Mouse (Mus musculus): ENCODE measurements at regions not wholly inside any gene's neighbourhood (a gene's known extent, or its start where the extent isn't known, plus 50 kb on each side); places are given as distances from the start of the nearest gene placed in this dataset.

- no peak overlapping the region for H3K4me2 ChIP-seq (ENCODE audit: low read depth, low read length)
- H3K27me3 ChIP-seq (ENCODE audit: control insufficient read depth, insufficient read depth, low read length) = no peaks in the 10 kb centered on the region
- no peak for ATAC-seq (ENCODE audit: low read depth)
- H3K9me3 ChIP-seq (ENCODE audit: control insufficient read depth, low read length) = no peaks in the 10 kb centered on the region
- H3K4me1 ChIP-seq (ENCODE audit: control insufficient read depth, insufficient read depth, low read length) = no peaks in the 10 kb centered on the region
- H3K9ac ChIP-seq (replicated peaks; ENCODE audit: low read depth, low read length) = no peak overlapping the region
- H3K27ac ChIP-seq (ENCODE audit: low read depth, low read length) = no peak overlapping the region
- 59% methylated on average over 15 of the region's 15 CpGs for WGBS
- H3K4me3 ChIP-seq (ENCODE audit: low read depth, low read length) = no peak overlapping the region
- H3K36me3 ChIP-seq (ENCODE audit: control insufficient read depth, insufficient read depth, low read length) = no peaks in the 10 kb centered on the region
Observed at GRCm38 (mm10) chr13:52702201-52702611, 119.2 kb downstream of the Syk start.

GRCm38 (mm10) chr13:52703401-52704164 lies 120.6 kb downstream of the Syk start:
- Histone ChIP-seq H3K4me2 (ENCODE audit: low read depth, low read length) (no peak overlapping the region), H3K27ac (ENCODE audit: low read depth, low read length) (no peak overlapping the region), H3K4me3 (ENCODE audit: low read depth, low read length) (no peak overlapping the region), H3K4me1 (ENCODE audit: control insufficient read depth, insufficient read depth, low read length) (no peaks in the 10 kb centered on the region), H3K27me3 (ENCODE audit: control insufficient read depth, insufficient read depth, low read length) (no peaks in the 10 kb centered on the region), H3K36me3 (ENCODE audit: control insufficient read depth, insufficient read depth, low read length) (no peaks in the 10 kb centered on the region), H3K9me3 (ENCODE audit: control insufficient read depth, low read length) (no peaks in the 10 kb centered on the region), H3K9ac (replicated peaks; ENCODE audit: low read depth, low read length) (no peak overlapping the region)
- ATAC-seq (ENCODE audit: low read depth) = no peak
- 76% methylated on average over 12 of the region's 12 CpGs for WGBS

GRCm38 (mm10) chr13:52704673-52705072 lies 121.7 kb downstream of the Syk start:
- H3K9me3 ChIP-seq (ENCODE audit: control insufficient read depth, low read length) = no peaks in the 10 kb centered on the region
- H3K4me3 ChIP-seq (ENCODE audit: low read depth, low read length) = no peak overlapping the region
- H3K27ac ChIP-seq (ENCODE audit: low read depth, low read length) = no peak overlapping the region
- no peak overlapping the region for H3K9ac ChIP-seq (replicated peaks; ENCODE audit: low read depth, low read length)
- H3K4me1 ChIP-seq (ENCODE audit: control insufficient read depth, insufficient read depth, low read length) = no peaks in the 10 kb centered on the region
- no peak overlapping the region for H3K4me2 ChIP-seq (ENCODE audit: low read depth, low read length)
- no peaks in the 10 kb centered on the region for H3K27me3 ChIP-seq (ENCODE audit: control insufficient read depth, insufficient read depth, low read length)
- WGBS = 56% methylated on average over 3 of the region's 3 CpGs
- no peak for ATAC-seq (ENCODE audit: low read depth)
- no peaks in the 10 kb centered on the region for H3K36me3 ChIP-seq (ENCODE audit: control insufficient read depth, insufficient read depth, low read length)

GRCm38 (mm10) chr13:52709580-52709979 lies 126.6 kb downstream of the Syk start:
- Histone ChIP-seq H3K4me1 (ENCODE audit: control insufficient read depth, insufficient read depth, low read length) (no peaks in the 10 kb centered on the region), H3K36me3 (ENCODE audit: control insufficient read depth, insufficient read depth, low read length) (no peaks in the 10 kb centered on the region), H3K4me3 (ENCODE audit: low read depth, low read length) (no peak overlapping the region), H3K9ac (replicated peaks; ENCODE audit: low read depth, low read length) (no peak overlapping the region), H3K27me3 (ENCODE audit: control insufficient read depth, insufficient read depth, low read length) (no peaks in the 10 kb centered on the region), H3K27ac (ENCODE audit: low read depth, low read length) (no peak overlapping the region), H3K4me2 (ENCODE audit: low read depth, low read length) (no peak overlapping the region), H3K9me3 (ENCODE audit: control insufficient read depth, low read length) (no peaks in the 10 kb centered on the region)
- ATAC-seq (ENCODE audit: low read depth) = no peak
- 58% methylated on average over 5 of the region's 5 CpGs for whole genome bisulfite sequencing

GRCm38 (mm10) chr13:52711713-52712369 lies 128.9 kb downstream of the Syk start:
- 37% methylated on average over 9 of the region's 9 CpGs for WGBS
- Histone ChIP-seq H3K4me3 (ENCODE audit: low read depth, low read length) (no peak overlapping the region), H3K27ac (ENCODE audit: low read depth, low read length) (no peak overlapping the region), H3K4me2 (ENCODE audit: low read depth, low read length) (no peak overlapping the region), H3K4me1 (ENCODE audit: control insufficient read depth, insufficient read depth, low read length) (no peaks in the 10 kb centered on the region), H3K36me3 (ENCODE audit: control insufficient read depth, insufficient read depth, low read length) (no peaks in the 10 kb centered on the region), H3K9me3 (ENCODE audit: control insufficient read depth, low read length) (no peaks in the 10 kb centered on the region), H3K9ac (replicated peaks; ENCODE audit: low read depth, low read length) (no peak overlapping the region), H3K27me3 (ENCODE audit: control insufficient read depth, insufficient read depth, low read length) (no peaks in the 10 kb centered on the region)
- peak; percentile 63; the same call in 1 of the 2 replicates for ATAC-seq (ENCODE audit: low read depth)

- WGBS = 93% methylated on average over 6 of the region's 6 CpGs
- no peaks in the 10 kb centered on the region for H3K27me3 ChIP-seq (ENCODE audit: control insufficient read depth, insufficient read depth, low read length)
- H3K4me3 ChIP-seq (ENCODE audit: low read depth, low read length) = no peak overlapping the region
- no peak overlapping the region for H3K4me2 ChIP-seq (ENCODE audit: low read depth, low read length)
- no peak for ATAC-seq (ENCODE audit: low read depth)
- H3K9me3 ChIP-seq (ENCODE audit: control insufficient read depth, low read length) = no peaks in the 10 kb centered on the region
- no peaks in the 10 kb centered on the region for H3K36me3 ChIP-seq (ENCODE audit: control insufficient read depth, insufficient read depth, low read length)
- no peak overlapping the region for H3K27ac ChIP-seq (ENCODE audit: low read depth, low read length)
- no peaks in the 10 kb centered on the region for H3K4me1 ChIP-seq (ENCODE audit: control insufficient read depth, insufficient read depth, low read length)
- H3K9ac ChIP-seq (replicated peaks; ENCODE audit: low read depth, low read length) = no peak overlapping the region
Observed at GRCm38 (mm10) chr13:52721463-52721862, 138.5 kb downstream of the Syk start.

GRCm38 (mm10) chr13:52722718-52723117 lies 139.7 kb downstream of the Syk start:
- Histone ChIP-seq H3K27me3 (ENCODE audit: control insufficient read depth, insufficient read depth, low read length) (no peaks in the 10 kb centered on the region), H3K4me1 (ENCODE audit: control insufficient read depth, insufficient read depth, low read length) (no peaks in the 10 kb centered on the region), H3K4me3 (ENCODE audit: low read depth, low read length) (no peak overlapping the region), H3K27ac (ENCODE audit: low read depth, low read length) (no peak overlapping the region), H3K9me3 (ENCODE audit: control insufficient read depth, low read length) (no peaks in the 10 kb centered on the region), H3K9ac (replicated peaks; ENCODE audit: low read depth, low read length) (no peak overlapping the region), H3K4me2 (ENCODE audit: low read depth, low read length) (no peak overlapping the region), H3K36me3 (ENCODE audit: control insufficient read depth, insufficient read depth, low read length) (no peaks in the 10 kb centered on the region)
- ATAC-seq (ENCODE audit: low read depth) = no peak
- WGBS = 84% methylated on average over 3 of the region's 3 CpGs

GRCm38 (mm10) chr13:52726043-52726442 lies 143.1 kb downstream of the Syk start:
- Histone ChIP-seq H3K27me3 (ENCODE audit: control insufficient read depth, insufficient read depth, low read length) (no peaks in the 10 kb centered on the region), H3K4me2 (ENCODE audit: low read depth, low read length) (no peak overlapping the region), H3K36me3 (ENCODE audit: control insufficient read depth, insufficient read depth, low read length) (no peaks in the 10 kb centered on the region), H3K9ac (replicated peaks; ENCODE audit: low read depth, low read length) (no peak overlapping the region), H3K4me3 (ENCODE audit: low read depth, low read length) (no peak overlapping the region), H3K4me1 (ENCODE audit: control insufficient read depth, insufficient read depth, low read length) (0 out of 2 replicates have a peak, but pooled peaks cover 3% of the 10 kb centered on the region), H3K27ac (ENCODE audit: low read depth, low read length) (no peak overlapping the region), H3K9me3 (ENCODE audit: control insufficient read depth, low read length) (no peaks in the 10 kb centered on the region)
- ATAC-seq (ENCODE audit: low read depth) = peak; percentile 66; the same call in 1 of the 2 replicates
- WGBS = 44% methylated on average over 10 of the region's 10 CpGs

GRCm38 (mm10) chr13:52726525-52726924 lies 143.6 kb downstream of the Syk start:
- no peak overlapping the region for H3K9ac ChIP-seq (replicated peaks; ENCODE audit: low read depth, low read length)
- H3K4me1 ChIP-seq (ENCODE audit: control insufficient read depth, insufficient read depth, low read length) = 0 out of 2 replicates have a peak, but pooled peaks cover 3% of the 10 kb centered on the region
- no peaks in the 10 kb centered on the region for H3K9me3 ChIP-seq (ENCODE audit: control insufficient read depth, low read length)
- no peak for ATAC-seq (ENCODE audit: low read depth)
- whole genome bisulfite sequencing = 71% methylated on average over 3 of the region's 3 CpGs
- no peak overlapping the region for H3K4me2 ChIP-seq (ENCODE audit: low read depth, low read length)
- no peaks in the 10 kb centered on the region for H3K27me3 ChIP-seq (ENCODE audit: control insufficient read depth, insufficient read depth, low read length)
- no peaks in the 10 kb centered on the region for H3K36me3 ChIP-seq (ENCODE audit: control insufficient read depth, insufficient read depth, low read length)
- H3K27ac ChIP-seq (ENCODE audit: low read depth, low read length) = no peak overlapping the region
- no peak overlapping the region for H3K4me3 ChIP-seq (ENCODE audit: low read depth, low read length)
